Comparison of ENCODE assay signal across 8 mouse cellular contexts in the genomic region with DNA sequence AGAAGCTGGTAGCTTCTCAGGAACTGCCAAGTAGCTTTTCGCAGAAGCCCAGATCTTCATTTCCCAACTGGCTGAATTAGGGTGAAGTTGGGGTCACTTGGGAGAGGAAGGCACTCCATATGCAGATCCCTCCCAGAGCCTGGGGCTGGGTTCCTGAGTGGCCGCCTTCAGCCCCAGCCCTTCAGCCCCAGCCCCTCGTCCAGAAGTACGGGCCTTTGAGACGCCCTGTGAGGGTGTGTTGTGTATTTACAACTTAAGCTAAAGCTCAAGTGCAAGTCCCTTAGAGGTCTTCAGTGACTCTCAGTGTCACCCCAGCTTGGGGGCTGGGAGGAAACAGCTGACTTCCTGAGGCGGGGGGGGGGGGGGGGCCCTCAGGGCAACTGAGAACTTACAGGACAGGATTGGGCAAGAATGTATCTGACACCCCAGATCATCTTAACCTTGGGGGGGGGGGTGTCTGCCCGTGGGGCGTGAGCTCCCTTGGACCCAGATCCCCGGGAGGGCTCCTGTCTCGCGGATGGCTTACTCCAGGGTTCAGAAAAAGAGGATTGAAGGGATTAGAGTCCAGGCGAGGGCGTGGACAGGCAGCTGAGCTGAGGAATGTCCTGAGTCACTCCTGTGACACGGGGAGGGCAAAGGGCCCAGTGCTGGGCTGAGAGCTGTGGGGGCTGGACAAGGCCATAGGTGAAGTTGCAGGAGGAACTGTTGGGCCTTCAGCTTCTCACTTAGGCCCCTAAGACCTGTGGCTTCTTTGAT. TPM values are rescaled to one million over a fixed set of nuclear protein-coding genes. Genes with fewer than 3 reads are reported as not detected.
DNase-seq lines count a peak whose midpoint lies in the region; ATAC-seq and TF ChIP-seq lines count a peak whose summit lies in the region.

No protein-coding gene starts in this region.

- H3K9me3 ChIP-seq in lung, embryonic 14.5 days (ENCODE audit: low read depth, low read length) = no peaks in the 10 kb centered on the region
- H3K9me3 ChIP-seq in stomach, embryonic 14.5 days (ENCODE audit: control insufficient read depth, low read depth, low read length) = no peaks in the 10 kb centered on the region

- TF ChIP-seq POLR2A in thymus, adult 2 months (IDR thresholded peaks at IDR 0.05; ENCODE audit: control insufficient read depth, extremely low read depth, insufficient read depth, low read length, poor library complexity) = no peak

- H3K36me3 ChIP-seq in thymus, adult 2 months (ENCODE audit: control insufficient read depth, insufficient read depth, low read length) = peaks cover 8% of the 10 kb centered on the region; the same call in 1 of the 2 replicates
- peaks cover 17% of the 10 kb centered on the region for H3K36me3 ChIP-seq in lung, embryonic 14.5 days (ENCODE audit: insufficient read depth)
- H3K36me3 ChIP-seq in stomach, embryonic 14.5 days (ENCODE audit: control insufficient read depth, insufficient read depth, low read length) = peaks cover 10% of the 10 kb centered on the region

- ATAC-seq in lung, embryonic 14.5 days (ENCODE audit: insufficient read depth) = no peak
- ATAC-seq in stomach, embryonic 14.5 days (ENCODE audit: insufficient number of reproducible peaks, insufficient read depth, low FRiP score, low read depth) = no peak

- H3K27ac ChIP-seq in thymus, adult 2 months (ENCODE audit: control insufficient read depth, insufficient read depth, low read length) = peak overlapping the region; percentile 93
- peak overlapping the region; percentile 62; the same call in 1 of the 2 replicates for H3K27ac ChIP-seq in lung, embryonic 14.5 days (ENCODE audit: low read depth)
- peak overlapping the region; percentile 58; the same call in 1 of the 2 replicates for H3K27ac ChIP-seq in stomach, embryonic 14.5 days (ENCODE audit: low read length)

- WGBS in thymus, adult 2 months = 24% methylated on average over 14 of the region's 14 CpGs
- 31% methylated on average over 14 of the region's 14 CpGs for whole genome bisulfite sequencing in lung, embryonic 14.5 days
- WGBS in stomach, embryonic 14.5 days = 32% methylated on average over 14 of the region's 14 CpGs

- H3K4me3 ChIP-seq in thymus, adult 2 months (ENCODE audit: control insufficient read depth, insufficient read depth, low read length) = 0 out of 2 replicates have a peak overlapping the region, but pooled peaks have one; percentile 2
- no peak overlapping the region for H3K4me3 ChIP-seq in lung, embryonic 14.5 days (ENCODE audit: low read depth, low read length)
- no peak overlapping the region for H3K4me3 ChIP-seq in stomach, embryonic 14.5 days (ENCODE audit: low read depth, low read length)

- no peaks in the 10 kb centered on the region for H3K27me3 ChIP-seq in thymus, adult 2 months (ENCODE audit: control insufficient read depth, insufficient read depth, low read length)
- no peaks in the 10 kb centered on the region for H3K27me3 ChIP-seq in lung, embryonic 14.5 days (ENCODE audit: insufficient read depth, low read length)
- no peaks in the 10 kb centered on the region for H3K27me3 ChIP-seq in stomach, embryonic 14.5 days (ENCODE audit: control insufficient read depth, insufficient read depth, low read length)

- peak overlapping the region; percentile 29; the same call in 1 of the 2 replicates for H3K9ac ChIP-seq in lung, embryonic 14.5 days
- H3K9ac ChIP-seq in stomach, embryonic 14.5 days (replicated peaks; ENCODE audit: low read depth, low read length) = 0 out of 2 replicates have a peak overlapping the region, but pooled peaks have one; percentile 6

- H3K4me2 ChIP-seq in lung, embryonic 14.5 days = peak overlapping the region; percentile 7; the same call in 1 of the 2 replicates
- no peak overlapping the region for H3K4me2 ChIP-seq in stomach, embryonic 14.5 days (replicated peaks; ENCODE audit: low read depth, low read length)

- peak; percentile 39 for DNase-seq in thymus, adult 2 months
- DNase-seq in thymus, adult 18-20 months = no peak
- DNase-seq in gastrocnemius, postnatal 10 days = peak; percentile 56
- peak; percentile 93 for DNase-seq in kidney, adult 11 months
- DNase-seq in lung, embryonic 14.5 days = no peak
- no peak for DNase-seq in cerebellum, adult 11 months
- DNase-seq in frontal cortex, postnatal 25 days (ENCODE audit: low spot score in 2 of 2) = no peak

- no peak for TF ChIP-seq CTCF in thymus, adult 2 months (IDR thresholded peaks at IDR 0.05; ENCODE audit: borderline replicate concordance, control insufficient read depth, extremely low read depth, insufficient read depth, low read length, poor library complexity)
- no peak for TF ChIP-seq CTCF in lung, embryonic 14.5 days (IDR thresholded peaks at IDR 0.05; ENCODE audit: low read depth)

- peaks cover 35% of the 10 kb centered on the region for H3K4me1 ChIP-seq in thymus, adult 2 months (replicated peaks; ENCODE audit: control insufficient read depth, insufficient read depth, low read length)
- peaks cover 15% of the 10 kb centered on the region for H3K4me1 ChIP-seq in lung, embryonic 14.5 days (ENCODE audit: insufficient read depth)
- peaks cover 31% of the 10 kb centered on the region; the same call in 1 of the 2 replicates for H3K4me1 ChIP-seq in stomach, embryonic 14.5 days (ENCODE audit: control insufficient read depth, insufficient read depth, low read length)

RNA-seq across cellular contexts. Expression of a gene that starts 4.8 kb away (rescaled TPM):
- 517 and 598 TPM in 2 replicates for polyA plus RNA-seq in thymus, adult 2 months (2012; rRNA removed)
- 100 to 1,000 TPM; 380 to 398 TPM for total RNA-seq in gastrocnemius, postnatal 10 days (2021)
- polyA plus RNA-seq in lung, embryonic 14.5 days (2014; fragmentation: Nextera tagmentation; extraction: Ambion mirVana) = 471 and 474 TPM in 2 replicates
- 434 and 466 TPM in 2 replicates for polyA plus RNA-seq in stomach, embryonic 14.5 days (2014; fragmentation: Nextera tagmentation; extraction: Ambion mirVana)

RNA-seq across cellular contexts. Expression of a gene that starts 12.2 kb away (rescaled TPM):
- polyA plus RNA-seq in thymus, adult 2 months (2012; rRNA removed) = 211 and 226 TPM in 2 replicates
- 10 to 100 TPM; 62.1 to 62.7 TPM for total RNA-seq in gastrocnemius, postnatal 10 days (2021)
- polyA plus RNA-seq in lung, embryonic 14.5 days (2014; fragmentation: Nextera tagmentation; extraction: Ambion mirVana) = 240 and 258 TPM in 2 replicates
- 220 TPM in 2 replicates for polyA plus RNA-seq in stomach, embryonic 14.5 days (2014; fragmentation: Nextera tagmentation; extraction: Ambion mirVana)

RNA-seq across cellular contexts. Expression of a gene that starts 35.3 kb away (rescaled TPM):
- polyA plus RNA-seq in thymus, adult 2 months (2012; rRNA removed) = 1,362 and 1,504 TPM in 2 replicates
- total RNA-seq in gastrocnemius, postnatal 10 days (2021) = 1 to 10 TPM; 2.0 to 3.5 TPM
- 11.2 and 13.2 TPM in 2 replicates for polyA plus RNA-seq in lung, embryonic 14.5 days (2014; fragmentation: Nextera tagmentation; extraction: Ambion mirVana)
- polyA plus RNA-seq in stomach, embryonic 14.5 days (2014; fragmentation: Nextera tagmentation; extraction: Ambion mirVana) = 5.1 and 5.7 TPM in 2 replicates

RNA-seq across cellular contexts. Expression of a gene that starts 53.6 kb away (rescaled TPM):
- polyA plus RNA-seq in thymus, adult 2 months (2012; rRNA removed) = 127 and 138 TPM in 2 replicates
- 10 to 100 TPM in 1 of 2 experiments, 1 to 10 TPM in 1; 7.7 to 11.6 TPM for total RNA-seq in gastrocnemius, postnatal 10 days (2021)
- polyA plus RNA-seq in lung, embryonic 14.5 days (2014; fragmentation: Nextera tagmentation; extraction: Ambion mirVana) = 13.9 and 16.3 TPM in 2 replicates
- 13.2 and 15.7 TPM in 2 replicates for polyA plus RNA-seq in stomach, embryonic 14.5 days (2014; fragmentation: Nextera tagmentation; extraction: Ambion mirVana)

RNA-seq across cellular contexts. Expression of a gene that starts 55.5 kb away (rescaled TPM):
- 79.5 and 83.5 TPM in 2 replicates for polyA plus RNA-seq in thymus, adult 2 months (2012; rRNA removed)
- 1 to 10 TPM; 3.2 to 4.2 TPM for total RNA-seq in gastrocnemius, postnatal 10 days (2021)
- polyA plus RNA-seq in lung, embryonic 14.5 days (2014; fragmentation: Nextera tagmentation; extraction: Ambion mirVana) = 3.0 and 3.5 TPM in 2 replicates
- polyA plus RNA-seq in stomach, embryonic 14.5 days (2014; fragmentation: Nextera tagmentation; extraction: Ambion mirVana) = 3.2 and 3.6 TPM in 2 replicates

Comparison
In these comparisons a context has a peak if more than half of its experiments do, and no peak if none do; other contexts are left out.
1. DNase-seq: peak in thymus, adult 2 months (single experiment), gastrocnemius, postnatal 10 days (single experiment) and kidney, adult 11 months (single experiment); none in thymus, adult 18-20 months (0 of 2), lung, embryonic 14.5 days (single experiment), cerebellum, adult 11 months (single experiment) and frontal cortex, postnatal 25 days (0 of 2).
2. RNA of a gene that starts 35.3 kb away (polyA plus RNA-seq): 1,362 to 1,504 TPM in thymus, adult 2 months; 11.2 to 13.2 TPM in lung, embryonic 14.5 days and 5.1 to 5.7 TPM in stomach, embryonic 14.5 days; every median in the first group is over 10 times any median in the second.
3. Peak in every context shown above with its lines, with median percentiles within 50 percentile points of each other: H3K27ac ChIP-seq.